Mouse (Mus musculus) megakaryocyte, embryonic 14.5 days (primary cell): Measurements from ENCODE around the gene Mgat4c.

Experiments
- FLI1 ChIP-seq: IDR thresholded peaks from 2 replicates; pipeline ENCODE4 v1.6.1; 2012; ENCODE audit warnings: low read length, inconsistent platforms, mixed read lengths
- GATA1 ChIP-seq: IDR thresholded peaks from 3 replicates; pipeline ENCODE4 v1.6.1; 2012; ENCODE audit warnings: mixed read lengths, low read length, inconsistent platforms, borderline replicate concordance

DNA sequence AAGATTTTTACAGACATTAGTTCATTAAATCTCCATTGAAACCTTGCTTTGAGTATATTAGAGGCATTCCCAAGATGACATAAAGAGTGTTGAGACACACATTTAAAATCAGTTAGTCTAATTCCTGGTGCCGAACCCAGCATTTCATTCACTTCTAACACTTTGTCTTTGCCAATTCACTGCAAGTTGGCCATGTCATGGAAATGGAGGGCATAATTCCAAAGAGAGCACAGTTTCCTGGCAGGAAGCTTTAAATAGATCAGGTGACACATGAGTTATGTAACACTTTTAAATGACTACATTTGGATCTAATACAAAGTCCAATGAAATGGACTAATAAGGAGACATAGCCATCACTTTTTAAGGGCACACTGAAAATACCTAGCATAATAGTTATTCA lies 89.4 kb downstream of the Mgat4c start:
- TF ChIP-seq GATA1 (no peak), FLI1 (no peak)
